Mouse (Mus musculus) CD8-positive naive resting alpha-beta T cell, adult 2 months (primary cell): ENCODE measurements around the gene Ift140.
"Not testable (repeated sequence)": the region's sequence is repeated elsewhere in the genome, so short reads cannot be mapped to it uniquely, and the experiment has no call there.

Experiments used
- DNase-seq, 2 experiments: peaks; one replicate each; pipeline ENCODE4 v3.0.0; 2022; ENCODE audit warnings: low read depth in 2 of 2, low spot score in 2 of 2

Gene Ift140

GRCm38 (mm10) chr17:25115664-25116432 lies 100.0 kb downstream of the Ift140 start, which contains the start of gene Telo2:
Telo2 (minus strand) TSS chr17:25115967.
- peak; percentile 82 to 92 for DNase-seq

- DNase-seq: peak; percentile 25 to 55
These were observed 101.4 kb downstream of the Ift140 start for GRCm38 (mm10) chr17:25117263-25117662.

GRCm38 (mm10) chr17:25120406-25120805 lies 104.5 kb downstream of the Ift140 start, which contains the start of gene Ptx4:
Ptx4 (plus strand) TSS chr17:25120760.
- DNase-seq: no peak

GRCm38 (mm10) chr17:25123979-25124378 lies 108.1 kb downstream of the Ift140 start:
- peak; percentile 33 to 58 for DNase-seq

- not testable (repeated sequence) for DNase-seq
These were observed 109.7 kb downstream of the Ift140 start for GRCm38 (mm10) chr17:25125442-25126060.

GRCm38 (mm10) chr17:25127079-25127478 lies 111.2 kb downstream of the Ift140 start:
- DNase-seq: no peak

- no peak for DNase-seq
These were observed 111.8 kb downstream of the Ift140 start for GRCm38 (mm10) chr17:25127681-25128080.

- no peak for DNase-seq
These were observed 114.2 kb downstream of the Ift140 start for GRCm38 (mm10) chr17:25130060-25130459.

- peak; percentile 70 to 77 for DNase-seq
These were observed 117.4 kb downstream of the Ift140 start, which contains the start of gene Clcn7 for GRCm38 (mm10) chr17:25133275-25133698. Clcn7 (plus strand) TSS chr17:25133391.

- DNase-seq: no peak
These were observed 119.7 kb downstream of the Ift140 start for GRCm38 (mm10) chr17:25135622-25136021.

GRCm38 (mm10) chr17:25138803-25139202 lies 122.9 kb downstream of the Ift140 start:
- DNase-seq: no peak

GRCm38 (mm10) chr17:25139960-25140359 lies 124.1 kb downstream of the Ift140 start:
- DNase-seq: no peak
